Mouse (Mus musculus): Measurements from ENCODE around the gene Cdh16. TPM values are rescaled to one million over a fixed set of nuclear protein-coding genes. Genes with fewer than 3 reads are reported as not detected.

Gene Cdh16
- polyA plus RNA-seq, 1 experiment from 2014 or later, result 32.2 TPM

DNA sequence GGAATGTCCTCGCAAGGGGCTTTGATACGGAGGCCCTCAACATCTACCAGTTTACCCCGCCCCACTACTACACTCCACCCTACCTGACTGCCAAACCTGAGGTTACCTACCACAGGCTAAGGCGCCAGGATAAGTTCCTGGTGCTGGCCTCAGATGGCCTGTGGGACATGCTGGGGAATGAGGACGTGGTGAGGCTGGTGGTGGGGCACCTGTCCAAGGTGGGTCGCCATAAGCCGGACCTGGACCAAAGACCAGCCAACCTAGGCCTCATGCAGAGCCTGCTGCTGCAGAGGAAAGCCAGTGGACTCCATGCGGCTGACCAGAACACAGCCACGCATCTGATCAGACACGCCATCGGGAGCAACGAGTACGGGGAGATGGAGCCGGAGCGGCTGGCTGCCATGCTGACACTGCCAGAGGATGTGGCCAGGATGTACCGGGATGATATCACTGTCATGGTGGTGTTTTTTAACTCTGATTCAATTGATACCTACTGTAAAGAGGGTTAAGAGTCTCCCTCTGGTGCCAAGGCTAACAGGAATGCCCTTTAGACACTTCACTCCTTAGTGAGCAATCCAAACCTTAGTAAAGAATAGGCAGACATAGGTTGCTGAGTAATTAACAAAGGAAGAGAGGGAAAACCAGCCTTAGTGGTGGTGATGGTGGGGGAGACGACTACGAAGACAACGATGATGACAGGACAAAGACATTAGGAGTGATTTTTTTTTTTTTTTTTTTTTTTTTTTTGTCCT lies 29.4 kb downstream of the Cdh16 start:
- TF ChIP-seq CTCF (IDR thresholded peaks at IDR 0.05; ENCODE audit: low read depth), result no peak
- H3K9me3 ChIP-seq (ENCODE audit: low read depth, low read length), result no peaks in the 10 kb centered on the region
- peaks cover 34% of the 10 kb centered on the region for H3K36me3 ChIP-seq (ENCODE audit: insufficient read depth)
- no peaks in the 10 kb centered on the region for H3K4me1 ChIP-seq (ENCODE audit: insufficient read depth)
- no peak overlapping the region for H3K4me3 ChIP-seq (ENCODE audit: low read depth, low read length)
- H3K27me3 ChIP-seq (ENCODE audit: insufficient read depth, low read length), result no peaks in the 10 kb centered on the region
- DNase-seq (no peak), ATAC-seq (ENCODE audit: insufficient read depth) (no peak)
- WGBS, result 95% methylated on average over 19 of the region's 19 CpGs
- H3K27ac ChIP-seq (ENCODE audit: low read depth), result no peak overlapping the region
- H3K9ac ChIP-seq, result no peak overlapping the region
- no peak overlapping the region for H3K4me2 ChIP-seq

DNA sequence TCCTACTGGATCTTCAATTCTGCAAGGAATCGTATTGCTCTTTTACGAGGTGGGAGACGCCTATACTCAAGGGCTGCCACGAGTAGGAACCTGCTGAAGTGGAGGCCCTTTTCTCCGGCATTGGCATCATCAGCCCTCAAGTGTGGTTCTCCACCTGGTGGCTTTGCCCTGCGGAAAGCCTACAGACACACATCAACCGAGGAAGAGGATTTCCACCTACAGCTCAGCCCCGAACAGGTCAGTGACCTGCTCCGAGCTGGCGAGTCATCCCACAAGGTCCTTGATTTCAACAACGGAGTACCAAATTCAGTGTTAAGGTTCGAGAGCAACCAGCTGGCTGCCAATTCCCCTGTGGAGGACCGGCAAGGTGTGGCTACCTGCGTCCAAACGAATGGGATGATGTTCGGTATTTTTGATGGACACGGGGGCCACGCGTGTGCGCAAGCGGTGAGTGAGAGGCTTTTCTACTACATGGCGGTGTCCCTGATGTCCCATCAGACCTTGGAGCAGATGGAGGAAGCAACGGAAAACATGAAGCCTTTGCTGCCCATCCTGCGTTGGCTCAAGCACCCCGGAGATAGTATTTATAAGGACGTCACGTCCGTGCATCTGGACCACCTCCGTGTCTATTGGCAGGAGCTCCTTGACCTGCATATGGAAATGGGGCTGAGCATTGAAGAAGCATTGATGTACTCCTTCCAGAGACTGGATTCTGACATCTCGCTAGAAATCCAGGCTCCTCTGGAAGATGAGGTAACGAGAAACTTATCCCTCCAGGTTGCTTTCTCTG lies 30.5 kb downstream of the Cdh16 start:
- H3K27me3 ChIP-seq (ENCODE audit: insufficient read depth, low read length), result no peaks in the 10 kb centered on the region
- no peaks in the 10 kb centered on the region for H3K9me3 ChIP-seq (ENCODE audit: low read depth, low read length)
- WGBS, result 90% methylated on average over 31 of the region's 31 CpGs

DNA sequence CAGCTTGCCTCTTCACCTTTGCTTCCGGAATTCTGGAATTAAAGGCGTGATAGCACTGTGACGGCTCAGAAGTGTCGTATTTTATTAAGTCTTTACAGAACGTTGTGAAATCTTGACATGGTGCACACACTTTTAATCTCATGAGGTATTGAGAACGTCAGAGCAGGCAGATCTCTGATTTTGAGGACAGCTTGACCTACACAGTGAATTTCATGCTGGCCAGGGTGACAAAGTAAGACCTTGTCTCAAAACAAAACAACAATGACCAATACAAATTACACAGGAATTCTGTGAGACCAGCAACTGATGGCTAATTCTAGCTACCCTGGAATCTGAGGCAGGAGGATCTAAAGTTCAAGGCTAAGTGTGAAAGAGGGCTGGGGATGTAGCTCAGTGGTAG lies 31.6 kb downstream of the Cdh16 start:
- WGBS, result 47% methylated on average over 6 of the region's 6 CpGs
- ATAC-seq (ENCODE audit: insufficient read depth), result no peak
- TF ChIP-seq CTCF (IDR thresholded peaks at IDR 0.05; ENCODE audit: low read depth), result no peak
- Histone ChIP-seq H3K9me3 (ENCODE audit: low read depth, low read length) (no peaks in the 10 kb centered on the region), H3K27me3 (ENCODE audit: insufficient read depth, low read length) (no peaks in the 10 kb centered on the region), H3K36me3 (ENCODE audit: insufficient read depth) (peaks cover 34% of the 10 kb centered on the region), H3K27ac (ENCODE audit: low read depth) (no peak overlapping the region), H3K4me1 (ENCODE audit: insufficient read depth) (no peaks in the 10 kb centered on the region), H3K4me3 (ENCODE audit: low read depth, low read length) (no peak overlapping the region), H3K9ac (no peak overlapping the region), H3K4me2 (peak overlapping the region; percentile 80; the same call in 1 of the 2 replicates)
- no peak for DNase-seq

More for the DNA sequence above, 30.5 kb downstream of the Cdh16 start:
- DNase-seq, result no peak
- no peak overlapping the region for H3K27ac ChIP-seq (ENCODE audit: low read depth)
- H3K9ac ChIP-seq, result no peak overlapping the region
- H3K4me2 ChIP-seq, result no peak overlapping the region
- ATAC-seq (ENCODE audit: insufficient read depth), result no peak
- TF ChIP-seq CTCF (IDR thresholded peaks at IDR 0.05; ENCODE audit: low read depth), result no peak
- no peak overlapping the region for H3K4me3 ChIP-seq (ENCODE audit: low read depth, low read length)
- H3K4me1 ChIP-seq (ENCODE audit: insufficient read depth), result no peaks in the 10 kb centered on the region
- peaks cover 34% of the 10 kb centered on the region for H3K36me3 ChIP-seq (ENCODE audit: insufficient read depth)

DNA sequence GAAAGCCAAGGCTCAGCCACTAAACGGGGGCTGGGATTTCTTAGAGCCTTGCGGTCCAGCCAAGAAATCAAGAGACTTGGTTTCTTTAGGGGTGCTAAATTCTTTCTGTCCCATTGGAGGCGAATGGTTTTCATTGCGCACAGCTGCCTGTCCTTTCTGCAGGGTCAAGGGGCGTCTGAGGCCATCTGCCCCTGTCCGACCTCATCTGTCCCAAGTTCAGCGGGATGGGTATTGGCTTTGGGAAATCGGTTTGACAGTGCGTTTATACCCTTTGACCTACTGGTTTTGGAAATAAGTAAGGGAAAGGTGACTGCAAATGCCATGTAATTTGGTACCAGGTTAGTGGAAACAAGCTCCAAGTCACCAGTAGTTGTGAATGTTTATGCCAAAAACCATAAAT lies 32.3 kb downstream of the Cdh16 start:
- peak overlapping the region; percentile 44; the same call in 1 of the 2 replicates for H3K27ac ChIP-seq (ENCODE audit: low read depth)
- 1% methylated on average over 9 of the region's 9 CpGs for WGBS
- H3K4me3 ChIP-seq (ENCODE audit: low read depth, low read length), result peak overlapping the region; percentile 63
- peak overlapping the region; percentile 58 for H3K9ac ChIP-seq
- peaks cover 30% of the 10 kb centered on the region for H3K36me3 ChIP-seq (ENCODE audit: insufficient read depth)
- H3K9me3 ChIP-seq (ENCODE audit: low read depth, low read length), result no peaks in the 10 kb centered on the region
- no peaks in the 10 kb centered on the region for H3K4me1 ChIP-seq (ENCODE audit: insufficient read depth)
- no peak for DNase-seq
- H3K27me3 ChIP-seq (ENCODE audit: insufficient read depth, low read length), result no peaks in the 10 kb centered on the region
- H3K4me2 ChIP-seq, result peak overlapping the region; percentile 80
- peak; percentile 7; the same call in 1 of the 2 replicates for ATAC-seq (ENCODE audit: insufficient read depth)
- no peak for TF ChIP-seq CTCF (IDR thresholded peaks at IDR 0.05; ENCODE audit: low read depth)

DNA sequence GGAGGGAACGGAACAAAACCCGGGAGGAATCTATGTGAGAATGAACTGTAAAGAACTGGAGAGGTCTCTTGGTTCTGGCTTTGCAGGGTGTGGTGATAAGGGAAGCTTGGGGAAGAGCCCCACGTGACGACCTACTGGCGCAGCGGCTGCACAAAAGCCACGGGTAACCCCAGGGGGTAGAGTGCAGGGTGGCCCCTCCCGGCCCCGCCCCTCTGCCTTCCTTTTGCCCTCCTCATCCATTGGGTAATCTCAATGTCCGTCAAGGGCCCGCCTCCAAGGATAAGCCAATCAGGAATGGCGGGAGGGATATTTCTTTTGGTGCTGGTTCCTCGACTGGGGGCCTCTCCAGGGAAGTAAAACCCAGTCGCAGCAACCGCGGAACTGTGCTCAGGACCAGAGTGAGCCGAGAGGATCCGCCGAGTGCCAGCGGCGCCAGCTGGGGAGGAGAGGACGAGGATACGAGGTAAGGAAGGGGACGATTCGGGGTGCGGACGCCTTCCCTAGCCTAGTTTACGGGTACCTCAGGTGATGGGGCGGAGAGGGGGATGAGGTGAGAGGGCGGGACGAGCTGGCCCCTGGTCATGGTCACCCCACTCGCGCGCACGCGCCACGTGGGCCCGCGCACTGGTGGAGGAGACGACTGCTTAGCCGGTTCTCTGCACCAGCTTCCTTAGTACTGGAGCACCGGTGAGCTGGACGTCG lies 32.9 kb downstream of the Cdh16 start, which contains the start of gene Pdp2:
Gene Pdp2, plus strand, starts transcription at position 319 of the 702 bp plus-strand sequence.
- Histone ChIP-seq H3K27ac (ENCODE audit: low read depth) (peak within 1 kb of the TSS; percentile 44; the same call in 1 of the 2 replicates), H3K27me3 (ENCODE audit: insufficient read depth, low read length) (no peaks in the 10 kb centered on the region), H3K9ac (peak within 1 kb of the TSS; percentile 58), H3K4me3 (ENCODE audit: low read depth, low read length) (peak within 1 kb of the TSS; percentile 63), H3K4me1 (ENCODE audit: insufficient read depth) (no peaks in the 10 kb centered on the region), H3K36me3 (ENCODE audit: insufficient read depth) (peaks cover 25% of the 10 kb centered on the region), H3K9me3 (ENCODE audit: low read depth, low read length) (no peaks in the 10 kb centered on the region), H3K4me2 (peak within 1 kb of the TSS; percentile 80)
- WGBS, result under 1% methylated on average over 44 of the region's 44 CpGs
- DNase-seq (peak; percentile 97), ATAC-seq (ENCODE audit: insufficient read depth) (peak; percentile 99)
- no peak; the same call in 1 of the 2 replicates for TF ChIP-seq CTCF (IDR thresholded peaks at IDR 0.05; ENCODE audit: low read depth)

DNA sequence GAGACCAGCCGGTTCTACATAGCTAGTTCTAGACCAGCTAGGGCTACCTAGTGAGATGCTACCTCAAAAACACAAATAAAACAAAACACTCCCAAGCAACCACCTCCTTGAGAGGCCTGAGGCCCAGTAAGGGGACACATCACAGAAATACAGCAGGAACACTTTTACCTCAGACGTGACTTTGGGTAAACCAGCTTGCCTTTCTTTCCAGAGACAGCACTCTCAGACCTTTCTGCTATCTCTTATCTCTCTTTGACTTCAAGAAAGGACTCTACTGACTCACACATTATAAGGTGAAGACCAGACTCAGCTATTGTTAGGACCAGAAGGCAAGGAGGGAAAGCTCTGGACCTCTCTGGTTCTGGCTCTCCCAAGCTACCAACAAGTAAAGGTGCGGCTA lies 33.9 kb downstream of the Cdh16 start:
- Histone ChIP-seq H3K4me1 (ENCODE audit: insufficient read depth) (no peaks in the 10 kb centered on the region), H3K4me2 (no peak overlapping the region), H3K9me3 (ENCODE audit: low read depth, low read length) (no peaks in the 10 kb centered on the region), H3K27ac (ENCODE audit: low read depth) (no peak overlapping the region), H3K4me3 (ENCODE audit: low read depth, low read length) (no peak overlapping the region), H3K9ac (no peak overlapping the region), H3K36me3 (ENCODE audit: insufficient read depth) (peaks cover 18% of the 10 kb centered on the region), H3K27me3 (ENCODE audit: insufficient read depth, low read length) (no peaks in the 10 kb centered on the region)
- ATAC-seq (ENCODE audit: insufficient read depth) (no peak), DNase-seq (no peak)
- WGBS, result 93% methylated on average over 3 of the region's 3 CpGs
- no peak for TF ChIP-seq CTCF (IDR thresholded peaks at IDR 0.05; ENCODE audit: low read depth)
